Mouse (Mus musculus): ENCODE measurements at regions not wholly inside any gene's neighbourhood (a gene's known extent, or its start where the extent isn't known, plus 50 kb on each side); places are given as distances from the start of the nearest gene placed in this dataset.

GRCm38 (mm10) chr12:8854401-8854800 lies 67.1 kb upstream of the Laptm4a start:
- no peaks in the 10 kb centered on the region for H3K36me3 ChIP-seq (ENCODE audit: control insufficient read depth, insufficient read depth, low read length)
- H3K9me3 ChIP-seq (ENCODE audit: control insufficient read depth, low read length): no peaks in the 10 kb centered on the region
- H3K4me1 ChIP-seq (replicated peaks; ENCODE audit: control insufficient read depth, insufficient read depth): peaks cover 6% of the 10 kb centered on the region; the same call in 1 of the 2 replicates
- no peak overlapping the region for H3K4me2 ChIP-seq (replicated peaks; ENCODE audit: low read depth)
- H3K9ac ChIP-seq (ENCODE audit: low read length): no peak overlapping the region
- H3K27me3 ChIP-seq (ENCODE audit: control insufficient read depth, insufficient read depth, low read length): no peaks in the 10 kb centered on the region
- H3K27ac ChIP-seq (replicated peaks): no peak overlapping the region
- TF ChIP-seq CTCF (IDR thresholded peaks at IDR 0.05; ENCODE audit: low read depth) (no peak), EP300 (optimal IDR thresholded peaks at IDR 0.05) (no peak)
- no peak for ATAC-seq (ENCODE audit: low FRiP score, low TSS enrichment)
- 77% methylated on average over 4 of the region's 4 CpGs for WGBS
- H3K4me3 ChIP-seq (ENCODE audit: low read depth, low read length): no peak overlapping the region
- DNase-seq (ENCODE audit: low spot score): no peak

DNA sequence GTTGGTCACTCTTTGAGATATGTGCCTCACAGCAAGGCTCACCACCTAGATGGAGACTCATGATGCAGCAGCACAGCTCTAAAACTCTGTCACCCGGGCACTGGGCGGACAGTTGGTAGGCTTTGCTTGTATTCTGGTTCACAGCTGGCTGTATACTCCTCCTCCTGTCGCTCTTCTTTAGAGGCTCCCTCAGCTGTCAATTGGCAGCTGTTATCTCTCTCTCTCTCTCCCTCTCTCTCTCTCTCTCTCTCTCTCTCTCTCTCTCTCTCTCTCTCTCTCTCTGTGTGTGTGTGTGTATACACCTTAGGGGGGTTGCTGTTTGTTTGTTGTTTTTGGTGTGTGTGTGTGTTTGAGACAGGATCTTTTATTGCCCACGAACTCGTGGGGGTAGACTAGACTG lies 66.3 kb upstream of the Laptm4a start:
- Histone ChIP-seq H3K9me3 (ENCODE audit: control insufficient read depth, low read length) (no peaks in the 10 kb centered on the region), H3K4me3 (ENCODE audit: low read depth, low read length) (no peak overlapping the region), H3K4me1 (replicated peaks; ENCODE audit: control insufficient read depth, insufficient read depth) (peaks cover 6% of the 10 kb centered on the region; the same call in 1 of the 2 replicates), H3K36me3 (ENCODE audit: control insufficient read depth, insufficient read depth, low read length) (no peaks in the 10 kb centered on the region), H3K27ac (replicated peaks) (no peak overlapping the region), H3K27me3 (ENCODE audit: control insufficient read depth, insufficient read depth, low read length) (no peaks in the 10 kb centered on the region), H3K9ac (ENCODE audit: low read length) (no peak overlapping the region), H3K4me2 (replicated peaks; ENCODE audit: low read depth) (no peak overlapping the region)
- DNase-seq (ENCODE audit: low spot score) (no peak), ATAC-seq (ENCODE audit: low FRiP score, low TSS enrichment) (no peak)
- 63% methylated on average over 5 of the region's 5 CpGs for WGBS
- TF ChIP-seq CTCF (IDR thresholded peaks at IDR 0.05; ENCODE audit: low read depth): no peak
- no peak for TF ChIP-seq EP300 (optimal IDR thresholded peaks at IDR 0.05)

DNA sequence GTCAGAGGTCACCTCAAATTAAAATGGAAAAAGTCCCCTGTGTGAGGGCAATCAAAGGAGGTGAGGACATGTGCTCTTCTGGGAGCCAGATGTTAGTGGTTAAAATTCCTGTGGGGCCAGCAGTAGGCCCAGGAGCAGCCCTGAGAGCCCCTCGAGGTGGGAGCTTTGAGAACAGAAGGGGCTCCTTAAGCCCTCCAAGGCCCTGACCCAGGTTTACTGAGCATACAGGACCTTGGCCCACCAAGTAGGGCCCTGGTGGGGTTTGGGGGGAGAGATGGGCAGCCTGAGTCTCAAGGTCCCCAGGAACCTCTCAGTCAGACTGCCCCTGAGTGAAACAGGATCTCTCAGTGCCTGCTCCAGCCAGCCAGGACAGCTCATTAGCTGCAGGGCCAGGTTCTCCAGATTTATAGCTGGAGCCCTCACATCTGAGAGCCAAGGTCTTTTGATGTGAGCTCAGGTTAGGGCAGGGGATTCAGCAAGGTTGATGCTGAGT lies 65.4 kb upstream of the Laptm4a start:
- no peak overlapping the region for H3K4me2 ChIP-seq (replicated peaks; ENCODE audit: low read depth)
- H3K36me3 ChIP-seq (ENCODE audit: control insufficient read depth, insufficient read depth, low read length): no peaks in the 10 kb centered on the region
- DNase-seq (ENCODE audit: low spot score): no peak
- H3K9ac ChIP-seq (ENCODE audit: low read length): no peak overlapping the region
- H3K27me3 ChIP-seq (ENCODE audit: control insufficient read depth, insufficient read depth, low read length): no peaks in the 10 kb centered on the region
- no peak overlapping the region for H3K4me3 ChIP-seq (ENCODE audit: low read depth, low read length)
- H3K4me1 ChIP-seq (replicated peaks; ENCODE audit: control insufficient read depth, insufficient read depth): peaks cover 6% of the 10 kb centered on the region; the same call in 1 of the 2 replicates
- 31% methylated on average over 1 of the region's 1 CpGs for WGBS
- TF ChIP-seq EP300 (optimal IDR thresholded peaks at IDR 0.05): no peak
- no peak for TF ChIP-seq CTCF (IDR thresholded peaks at IDR 0.05; ENCODE audit: low read depth)
- no peak overlapping the region for H3K27ac ChIP-seq (replicated peaks)
- no peaks in the 10 kb centered on the region for H3K9me3 ChIP-seq (ENCODE audit: control insufficient read depth, low read length)
- ATAC-seq (ENCODE audit: low FRiP score, low TSS enrichment): no peak

DNA sequence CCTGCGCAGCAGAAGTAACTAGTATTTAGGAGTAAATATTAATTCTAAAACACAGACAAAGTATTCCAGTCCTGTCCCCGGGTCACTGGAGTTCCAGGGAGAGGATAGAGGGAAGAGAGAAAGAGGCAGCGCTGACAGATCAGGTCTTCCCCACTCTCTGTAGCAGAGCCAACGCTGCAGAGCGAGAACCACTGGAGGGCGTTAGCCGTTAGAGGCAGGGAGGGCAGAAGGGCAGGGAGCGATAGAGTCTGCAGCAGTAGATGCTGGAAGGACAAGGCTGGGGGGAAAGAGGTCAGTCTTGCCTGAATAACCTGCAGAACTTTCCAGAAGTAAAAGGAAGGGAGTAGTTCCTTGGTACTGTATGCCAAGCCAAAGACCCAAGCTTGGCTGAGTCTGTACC lies 64.2 kb upstream of the Laptm4a start:
- 0 out of 2 replicates have a peak, but pooled peaks have one; percentile 11 for ATAC-seq (ENCODE audit: low FRiP score, low TSS enrichment)
- H3K36me3 ChIP-seq (ENCODE audit: control insufficient read depth, insufficient read depth, low read length): no peaks in the 10 kb centered on the region
- 53% methylated on average over 8 of the region's 8 CpGs for WGBS

DNA sequence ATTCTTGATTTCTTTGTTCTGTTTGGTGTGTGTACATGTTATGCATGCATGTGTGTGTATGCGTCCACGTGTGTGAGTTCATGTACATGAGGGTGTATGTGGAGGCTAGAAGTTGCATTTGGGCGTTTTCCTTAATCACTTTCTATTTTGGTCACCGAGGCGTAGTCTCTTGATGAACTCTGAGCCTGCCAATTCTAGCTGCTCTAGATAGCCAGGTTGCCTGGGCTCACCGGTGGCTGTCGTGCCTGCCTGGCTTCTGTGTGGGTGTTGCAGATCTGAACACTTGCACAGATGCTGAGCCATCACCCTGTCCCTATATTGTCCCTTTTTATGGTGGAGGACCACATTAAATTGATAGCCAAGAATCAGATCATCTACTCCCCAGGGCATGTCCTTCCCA lies 62.7 kb upstream of the Laptm4a start:
- no peak overlapping the region for H3K27ac ChIP-seq (replicated peaks)
- peaks cover 6% of the 10 kb centered on the region; the same call in 1 of the 2 replicates for H3K4me1 ChIP-seq (replicated peaks; ENCODE audit: control insufficient read depth, insufficient read depth)
- 69% methylated on average over 7 of the region's 7 CpGs for WGBS
- TF ChIP-seq EP300 (optimal IDR thresholded peaks at IDR 0.05) (no peak), CTCF (IDR thresholded peaks at IDR 0.05; ENCODE audit: low read depth) (no peak)
- no peak overlapping the region for H3K9ac ChIP-seq (ENCODE audit: low read length)
- H3K9me3 ChIP-seq (ENCODE audit: control insufficient read depth, low read length): no peaks in the 10 kb centered on the region
- H3K36me3 ChIP-seq (ENCODE audit: control insufficient read depth, insufficient read depth, low read length): no peaks in the 10 kb centered on the region
- no peak overlapping the region for H3K4me2 ChIP-seq (replicated peaks; ENCODE audit: low read depth)
- H3K4me3 ChIP-seq (ENCODE audit: low read depth, low read length): no peak overlapping the region
- no peak for DNase-seq (ENCODE audit: low spot score)
- no peaks in the 10 kb centered on the region for H3K27me3 ChIP-seq (ENCODE audit: control insufficient read depth, insufficient read depth, low read length)
- ATAC-seq (ENCODE audit: low FRiP score, low TSS enrichment): no peak

More for the DNA sequence above, 64.2 kb upstream of the Laptm4a start:
- Histone ChIP-seq H3K9ac (ENCODE audit: low read length) (no peak overlapping the region), H3K4me1 (replicated peaks; ENCODE audit: control insufficient read depth, insufficient read depth) (peaks cover 6% of the 10 kb centered on the region; the same call in 1 of the 2 replicates), H3K4me3 (ENCODE audit: low read depth, low read length) (no peak overlapping the region), H3K27me3 (ENCODE audit: control insufficient read depth, insufficient read depth, low read length) (no peaks in the 10 kb centered on the region), H3K9me3 (ENCODE audit: control insufficient read depth, low read length) (no peaks in the 10 kb centered on the region), H3K27ac (replicated peaks) (no peak overlapping the region), H3K4me2 (replicated peaks; ENCODE audit: low read depth) (no peak overlapping the region)
- TF ChIP-seq EP300 (optimal IDR thresholded peaks at IDR 0.05): no peak
- peak; percentile 52 for TF ChIP-seq CTCF (IDR thresholded peaks at IDR 0.05; ENCODE audit: low read depth)
- no peak for DNase-seq (ENCODE audit: low spot score)

DNA sequence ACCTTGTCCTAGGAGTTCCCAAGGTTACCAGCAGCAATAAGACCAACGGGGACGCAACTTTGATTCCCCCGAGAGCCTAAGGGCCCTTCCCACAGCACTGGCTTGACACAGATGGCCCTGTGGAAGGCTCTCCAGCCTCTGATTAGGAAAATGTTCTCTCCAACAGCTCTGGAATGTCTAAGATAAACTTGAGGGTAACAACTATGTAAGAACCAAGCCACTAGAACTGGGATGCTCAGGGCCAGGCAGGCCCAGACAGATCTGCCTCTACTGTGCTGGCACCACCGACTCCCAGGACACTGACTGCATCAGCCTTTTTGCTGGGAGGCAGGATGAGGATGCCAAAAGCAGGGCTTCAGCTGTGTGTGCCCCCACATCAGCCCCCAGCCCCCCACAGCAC lies 61.9 kb upstream of the Laptm4a start:
- Histone ChIP-seq H3K27ac (replicated peaks) (peak overlapping the region; percentile 69), H3K4me3 (ENCODE audit: low read depth, low read length) (no peak overlapping the region), H3K27me3 (ENCODE audit: control insufficient read depth, insufficient read depth, low read length) (no peaks in the 10 kb centered on the region), H3K9me3 (ENCODE audit: control insufficient read depth, low read length) (no peaks in the 10 kb centered on the region), H3K36me3 (ENCODE audit: control insufficient read depth, insufficient read depth, low read length) (no peaks in the 10 kb centered on the region), H3K9ac (ENCODE audit: low read length) (no peak overlapping the region), H3K4me2 (replicated peaks; ENCODE audit: low read depth) (no peak overlapping the region), H3K4me1 (replicated peaks; ENCODE audit: control insufficient read depth, insufficient read depth) (peaks cover 6% of the 10 kb centered on the region; the same call in 1 of the 2 replicates)
- no peak for DNase-seq (ENCODE audit: low spot score)
- ATAC-seq (ENCODE audit: low FRiP score, low TSS enrichment): no peak
- TF ChIP-seq EP300 (optimal IDR thresholded peaks at IDR 0.05) (no peak), CTCF (IDR thresholded peaks at IDR 0.05; ENCODE audit: low read depth) (no peak)
- 56% methylated on average over 4 of the region's 4 CpGs for WGBS

Measured in stomach, postnatal 0 days (tissue).